In the genomic region with DNA sequence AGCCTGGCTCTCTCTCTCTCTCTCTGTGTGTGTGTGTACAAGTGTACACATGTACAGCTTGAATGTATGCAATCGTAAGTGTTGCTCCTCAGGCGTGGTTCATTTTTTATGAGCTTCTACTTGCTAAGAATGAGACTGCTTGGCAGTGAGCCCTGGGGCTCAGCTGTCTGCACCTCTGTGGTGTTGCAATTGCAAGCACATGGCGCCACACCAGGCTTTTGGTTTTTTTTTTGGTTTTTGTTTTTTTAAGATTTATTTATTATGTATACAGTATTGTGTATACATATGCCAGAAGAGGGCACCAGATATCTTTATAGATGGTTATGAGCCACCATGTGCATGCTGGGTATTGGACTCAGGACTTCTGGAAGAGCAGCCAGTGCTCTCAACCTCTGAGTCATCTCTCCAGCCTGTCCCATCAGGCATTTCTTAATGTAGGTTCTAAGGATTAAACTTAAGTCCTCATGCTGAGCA, we compare ENCODE assay signal across 8 mouse cellular contexts. TPM values are rescaled to one million over a fixed set of nuclear protein-coding genes. Genes with fewer than 3 reads are reported as not detected.
DNase-seq lines count a peak whose midpoint lies in the region; ATAC-seq and TF ChIP-seq lines count a peak whose summit lies in the region.

No protein-coding gene starts in this region.

- no peaks in the 10 kb centered on the region for H3K27me3 ChIP-seq in heart, embryonic 13.5 days (replicated peaks)

- no peak overlapping the region for H3K9ac ChIP-seq in heart, embryonic 13.5 days

- no peak for DNase-seq in layer of hippocampus, adult 2 months (ENCODE audit: low spot score in 2 of 2)
- DNase-seq in layer of hippocampus, postnatal 14 days (ENCODE audit: low spot score in 2 of 2): no peak
- peak; percentile 94 for DNase-seq in adipocyte (ENCODE audit: low spot score)
- no peak for DNase-seq in thymus, postnatal 25 days
- DNase-seq in right cerebral cortex, postnatal 10 days (ENCODE audit: low spot score in 2 of 2): no peak

- no peak overlapping the region for H3K4me2 ChIP-seq in heart, embryonic 13.5 days

- no peak overlapping the region for H3K4me3 ChIP-seq in layer of hippocampus, adult 2 months
- H3K4me3 ChIP-seq in heart, embryonic 13.5 days: no peak overlapping the region

- no peak overlapping the region for H3K27ac ChIP-seq in layer of hippocampus, adult 2 months
- 0 out of 2 replicates have a peak overlapping the region, but pooled peaks have one; percentile 2 for H3K27ac ChIP-seq in heart, embryonic 13.5 days (replicated peaks)

- peaks cover 10% of the 10 kb centered on the region; the same call in 1 of the 2 replicates for H3K4me1 ChIP-seq in heart, embryonic 13.5 days

- 41% methylated on average over 3 of the region's 3 CpGs for WGBS in heart, embryonic 13.5 days

- no peaks in the 10 kb centered on the region for H3K9me3 ChIP-seq in heart, embryonic 13.5 days

- H3K36me3 ChIP-seq in heart, embryonic 13.5 days: no peaks in the 10 kb centered on the region

- TF ChIP-seq CTCF in layer of hippocampus, adult 2 months (conservative IDR thresholded peaks at IDR 0.05): peak; percentile 19; the same call in 1 of the 2 replicates

- no peak; the same call in 1 of the 2 replicates for ATAC-seq in heart, embryonic 13.5 days (ENCODE audit: extremely low read depth, insufficient number of reproducible peaks, low FRiP score, low TSS enrichment)
- ATAC-seq in megakaryocyte, adult 5-6 weeks (ENCODE audit: poor library complexity, severe bottlenecking): peak; percentile 30
- ATAC-seq in cerebellum, adult (ENCODE audit: insufficient number of reproducible peaks, low FRiP score, low TSS enrichment): no peak

RNA-seq across cellular contexts. Expression of a gene that starts 5.7 kb away (rescaled TPM):
- 1 to 10 TPM; 3.5 to 5.0 TPM for total RNA-seq in layer of hippocampus, adult 2 months (2021)
- total RNA-seq in layer of hippocampus, postnatal 14 days (2021): 1 to 10 TPM; 2.0 to 3.1 TPM
- polyA plus RNA-seq in heart, embryonic 13.5 days (2015; fragmentation: Nextera tagmentation; extraction: Ambion mirVana): 3.2 and 4.4 TPM in 2 replicates
- total RNA-seq in megakaryocyte, adult 5-6 weeks (2015): 19.5 and 31.4 TPM in 2 replicates
- total RNA-seq in megakaryocyte, adult 5-6 weeks (2017): 10.7 and 12.1 TPM in 2 replicates

RNA-seq across cellular contexts. Expression of a gene that starts 23.7 kb away (rescaled TPM):
- total RNA-seq in layer of hippocampus, adult 2 months (2021): 10 to 100 TPM; 34.3 to 34.7 TPM
- total RNA-seq in layer of hippocampus, postnatal 14 days (2021): 10 to 100 TPM; 36.5 to 38.2 TPM
- polyA plus RNA-seq in heart, embryonic 13.5 days (2015; fragmentation: Nextera tagmentation; extraction: Ambion mirVana): 14.1 and 15.4 TPM in 2 replicates
- 10.8 and 12.3 TPM in 2 replicates for total RNA-seq in megakaryocyte, adult 5-6 weeks (2015)
- total RNA-seq in megakaryocyte, adult 5-6 weeks (2017): 6.9 and 11.0 TPM in 2 replicates

RNA-seq across cellular contexts. Expression of a gene that starts 24.3 kb away (rescaled TPM):
- 10 to 100 TPM; 10.7 to 12.1 TPM for total RNA-seq in layer of hippocampus, adult 2 months (2021)
- total RNA-seq in layer of hippocampus, postnatal 14 days (2021): 10 to 100 TPM in 1 of 2 experiments, 1 to 10 TPM in 1; 8.7 to 11.8 TPM
- polyA plus RNA-seq in heart, embryonic 13.5 days (2015; fragmentation: Nextera tagmentation; extraction: Ambion mirVana): 14.1 and 15.1 TPM in 2 replicates
- 7.2 and 10.1 TPM in 2 replicates for total RNA-seq in megakaryocyte, adult 5-6 weeks (2015)
- total RNA-seq in megakaryocyte, adult 5-6 weeks (2017): 21.0 and 23.6 TPM in 2 replicates

RNA-seq across cellular contexts. Expression of a gene that starts 40.2 kb away (rescaled TPM):
- total RNA-seq in layer of hippocampus, adult 2 months (2021): not detected
- total RNA-seq in layer of hippocampus, postnatal 14 days (2021): not detected
- not detected in 2 replicates for polyA plus RNA-seq in heart, embryonic 13.5 days (2015; fragmentation: Nextera tagmentation; extraction: Ambion mirVana)
- not detected in 2 replicates for total RNA-seq in megakaryocyte, adult 5-6 weeks (2015)
- not detected in 2 replicates for total RNA-seq in megakaryocyte, adult 5-6 weeks (2017)
